9 mouse cellular contexts compared by ENCODE assay signal in genomic region chr14:118690336-118690735, GRCm38 (mm10). TPM values are rescaled to one million over a fixed set of nuclear protein-coding genes. Genes with fewer than 3 reads are reported as not detected.
A peak's percentile ranks its signal among the peaks of the same experiment; 100 is the strongest.
DNase-seq lines count a peak whose midpoint lies in the region; ATAC-seq and TF ChIP-seq lines count a peak whose summit lies in the region.
"Had no signal": no experiment of that assay in that cellular context is flagged by ENCODE, and none has a peak within 500 bp of the region (broad histone marks: within the 10 kb centered on the region; RNA-seq: fewer than 3 reads in every experiment).

No protein-coding gene starts in this region.

- H3K9me3 ChIP-seq in hindbrain, postnatal 0 days (ENCODE audit: low read length) = no peaks in the 10 kb centered on the region
- H3K9me3 ChIP-seq: neural tube, embryonic 13.5 days had no signal

- H3K27me3 ChIP-seq in hindbrain, postnatal 0 days (ENCODE audit: insufficient read depth, low read length) = no peaks in the 10 kb centered on the region
- H3K27me3 ChIP-seq: neural tube, embryonic 13.5 days had no signal

- H3K4me1 ChIP-seq in hindbrain, postnatal 0 days (ENCODE audit: insufficient read depth, low read length) = no peaks in the 10 kb centered on the region; the same call in 1 of the 2 replicates

- no peak overlapping the region for H3K4me2 ChIP-seq in hindbrain, postnatal 0 days (ENCODE audit: low read depth, low read length)
- H3K4me2 ChIP-seq: neural tube, embryonic 13.5 days had no signal

- no peak overlapping the region for H3K4me3 ChIP-seq in hindbrain, postnatal 0 days (ENCODE audit: low read length)
- H3K4me3 ChIP-seq: neural tube, embryonic 13.5 days had no signal

- H3K36me3 ChIP-seq in hindbrain, postnatal 0 days (ENCODE audit: insufficient read depth, low read length) = no peaks in the 10 kb centered on the region
- H3K36me3 ChIP-seq: neural tube, embryonic 13.5 days had no signal

- TF ChIP-seq CTCF in hindbrain, postnatal 0 days (IDR thresholded peaks at IDR 0.05; ENCODE audit: low read depth) = no peak

- 45% methylated on average over 10 of the region's 10 CpGs for WGBS in hindbrain, postnatal 0 days

- ATAC-seq in hindbrain, postnatal 0 days = no peak

- DNase-seq in kidney, adult 11 months = peak; percentile 2
- no peak for DNase-seq in kidney, postnatal 4 days
- DNase-seq in right cerebral cortex, postnatal 4 days = peak; percentile 18
- DNase-seq in right cerebral cortex, postnatal 36 days (ENCODE audit: low spot score in 2 of 2) = no peak
- DNase-seq in hindbrain, postnatal 0 days (ENCODE audit: low spot score) = no peak
- DNase-seq in frontal cortex, postnatal 25 days (ENCODE audit: low spot score in 2 of 2) = no peak
- DNase-seq in left cerebral cortex, adult 11 months (ENCODE audit: low spot score) = no peak
- DNase-seq: gastrocnemius, postnatal 25 days had no signal

- H3K27ac ChIP-seq in hindbrain, postnatal 0 days = 0 out of 2 replicates have a peak overlapping the region, but pooled peaks have one; percentile 27
- H3K27ac ChIP-seq: neural tube, embryonic 13.5 days had no signal

- H3K9ac ChIP-seq in hindbrain, postnatal 0 days (replicated peaks; ENCODE audit: low read length) = no peak overlapping the region
- H3K9ac ChIP-seq: neural tube, embryonic 13.5 days had no signal

RNA-seq across cellular contexts. Expression of gene Abcc4, which starts 15.7 kb away (rescaled TPM):
- total RNA-seq in hindbrain, postnatal 0 days (2014; rRNA removed) = 4.3 and 4.8 TPM in 2 replicates
- 2.1 and 2.3 TPM in 2 replicates for polyA plus RNA-seq in hindbrain, postnatal 0 days (2015; fragmentation: Nextera tagmentation; extraction: Ambion mirVana)

Comparison
In these comparisons a context has a peak if more than half of its experiments do, and no peak if none do; other contexts are left out.
1. DNase-seq: peak in kidney, adult 11 months (single experiment) and right cerebral cortex, postnatal 4 days (single experiment); none in kidney, postnatal 4 days (0 of 2), right cerebral cortex, postnatal 36 days (0 of 2), hindbrain, postnatal 0 days (single experiment), frontal cortex, postnatal 25 days (0 of 2) and left cerebral cortex, adult 11 months (single experiment).